Mouse (Mus musculus) midbrain, embryonic 10.5 days (tissue): ENCODE measurements at regions not wholly inside any gene's neighbourhood (a gene's known extent, or its start where the extent isn't known, plus 50 kb on each side); places are given as distances from the start of the nearest gene placed in this dataset.

Experiments
- DNase-seq: peaks from one replicate; pipeline ENCODE4 v3.0.0-alpha.2; 2017; ENCODE audit warnings: low spot score
- H3K27ac ChIP-seq: fragments of 300-500 bp; sonication (generic); replicated peaks from 2 replicates; pipeline ENCODE4 v1.5.1; 2016; ENCODE audit warnings: mild to moderate bottlenecking
- H3K27me3 ChIP-seq: fragments of 300-500 bp; sonication (generic); 2 replicates; pipeline ENCODE4 v1.6.1; 2016; ENCODE audit warnings: low read depth, mild to moderate bottlenecking; ENCODE audit not compliant: poor library complexity, severe bottlenecking
- H3K36me3 ChIP-seq: fragments of 300-500 bp; sonication (generic); 2 replicates; pipeline ENCODE4 v1.6.1; 2016; ENCODE audit warnings: mild to moderate bottlenecking, moderate library complexity
- H3K4me1 ChIP-seq: fragments of 300-500 bp; sonication (generic); 2 replicates; pipeline ENCODE4 v1.6.1; 2016
- H3K4me3 ChIP-seq: fragments of 300-500 bp; sonication (generic); 2 replicates; pipeline ENCODE4 v1.5.1; 2016; ENCODE audit warnings: mild to moderate bottlenecking, moderate library complexity
- H3K9me3 ChIP-seq: fragments of 300-500 bp; sonication (generic); replicated peaks from 2 replicates; pipeline ENCODE4 v1.6.1; 2016; ENCODE audit warnings: mild to moderate bottlenecking
- WGBS: fragments of 180-500 bp; shearing (Covaris S2); methylation state at CpG from one replicate; pipeline ENCODE4 v1.1.7; 2016; 5-methylcytosine and 5-hydroxymethylcytosine counted together

DNA sequence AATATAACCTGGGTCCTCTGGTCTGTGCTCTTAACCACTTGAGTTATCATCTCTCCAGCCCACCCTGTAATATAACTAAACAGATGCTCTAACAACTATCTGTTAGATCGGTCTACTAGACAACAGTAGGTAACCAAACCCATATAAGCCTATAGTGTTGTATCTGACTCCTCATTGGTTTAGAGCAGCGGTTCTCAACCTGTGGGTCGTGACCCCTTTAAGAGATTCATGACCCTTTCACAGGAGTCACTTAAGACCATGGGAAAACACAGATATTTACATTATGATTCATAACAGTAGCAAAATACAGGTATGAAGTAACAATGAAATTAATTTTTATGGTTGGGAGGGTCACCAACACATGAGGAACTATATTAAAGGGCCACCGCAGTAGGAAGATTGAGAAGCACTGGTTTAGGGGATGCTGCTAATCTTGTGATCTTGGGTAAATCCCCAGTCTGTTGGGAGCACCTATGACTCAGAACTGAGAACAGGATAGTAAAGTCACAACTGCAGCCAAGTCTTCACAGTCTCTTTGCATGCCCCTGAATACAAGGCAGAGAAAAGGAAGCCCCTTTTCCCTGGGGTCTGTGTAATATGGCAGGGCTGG, 203.3 kb downstream of the Rybp start:
- no peaks in the 10 kb centered on the region for H3K36me3 ChIP-seq
- H3K4me3 ChIP-seq = no peak overlapping the region
- H3K27me3 ChIP-seq = no peaks in the 10 kb centered on the region
- DNase-seq = no peak
- no peak overlapping the region for H3K27ac ChIP-seq
- peaks cover 5% of the 10 kb centered on the region; the same call in 1 of the 2 replicates for H3K4me1 ChIP-seq
- H3K9me3 ChIP-seq = peaks cover 7% of the 10 kb centered on the region; the same call in 1 of the 2 replicates
- WGBS = 94% methylated on average over 4 of the region's 4 CpGs

DNA sequence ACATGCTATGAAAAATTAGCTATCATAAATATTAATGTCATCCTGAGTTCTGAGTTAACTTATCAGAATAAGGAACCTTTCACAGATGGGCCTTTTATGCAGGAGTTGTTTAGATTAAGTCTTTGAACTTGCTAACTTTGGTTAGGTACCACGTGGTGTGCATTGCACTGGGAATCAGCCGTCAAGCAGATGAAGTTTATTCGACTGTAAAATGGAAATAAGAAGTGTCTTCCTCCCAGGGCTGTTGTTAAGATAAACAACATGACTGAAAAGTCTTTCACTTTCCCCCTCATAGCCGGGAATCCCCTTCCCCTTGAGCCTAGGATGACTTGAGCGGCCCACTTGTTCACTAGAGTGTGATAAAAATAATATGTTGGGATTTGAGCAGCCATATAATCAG, 204.2 kb downstream of the Rybp start:
- no peaks in the 10 kb centered on the region for H3K36me3 ChIP-seq
- no peak for DNase-seq
- peaks cover 5% of the 10 kb centered on the region; the same call in 1 of the 2 replicates for H3K4me1 ChIP-seq
- H3K4me3 ChIP-seq = no peak overlapping the region
- WGBS = 84% methylated on average over 5 of the region's 5 CpGs
- H3K9me3 ChIP-seq = peaks cover 7% of the 10 kb centered on the region; the same call in 1 of the 2 replicates
- no peaks in the 10 kb centered on the region for H3K27me3 ChIP-seq
- no peak overlapping the region for H3K27ac ChIP-seq

DNA sequence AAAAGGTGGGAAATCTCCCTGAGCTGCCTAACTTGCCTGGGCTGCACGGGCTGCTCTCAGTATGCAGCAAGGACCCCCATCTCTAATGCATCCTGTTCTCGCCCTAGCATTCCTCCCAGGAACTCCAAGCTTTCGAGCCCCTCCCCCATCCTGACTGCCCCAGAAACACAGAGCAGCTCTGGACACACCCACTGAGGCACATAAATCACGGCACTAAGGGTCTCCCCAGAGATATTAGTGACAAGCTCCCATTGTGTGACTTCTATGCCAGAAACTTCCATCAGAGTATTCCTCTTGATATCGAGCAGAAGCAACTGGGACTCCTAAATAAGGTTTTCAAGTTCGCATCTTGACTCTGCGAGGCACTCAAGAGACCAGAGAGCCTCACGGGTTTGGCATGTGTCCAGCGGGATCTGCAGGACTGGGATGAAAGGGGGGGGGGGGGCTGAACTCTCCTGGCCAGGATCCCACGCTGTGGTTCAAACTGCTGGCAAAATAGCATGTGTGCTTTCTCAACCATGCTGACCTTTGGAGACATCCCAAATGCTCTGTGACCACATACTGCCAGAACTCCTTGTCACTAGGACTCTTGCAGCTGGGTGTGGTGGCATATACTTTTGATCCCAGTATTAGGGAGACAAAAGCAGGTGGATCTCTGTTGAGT, 212.5 kb downstream of the Rybp start:
- H3K9me3 ChIP-seq = peaks cover 4% of the 10 kb centered on the region; the same call in 1 of the 2 replicates
- 51% methylated on average over 10 of the region's 10 CpGs for WGBS
- peaks cover 11% of the 10 kb centered on the region for H3K4me1 ChIP-seq
- H3K36me3 ChIP-seq = no peaks in the 10 kb centered on the region
- peaks cover 11% of the 10 kb centered on the region for H3K27me3 ChIP-seq
- H3K4me3 ChIP-seq = no peak overlapping the region
- no peak for DNase-seq
- H3K27ac ChIP-seq = no peak overlapping the region

DNA sequence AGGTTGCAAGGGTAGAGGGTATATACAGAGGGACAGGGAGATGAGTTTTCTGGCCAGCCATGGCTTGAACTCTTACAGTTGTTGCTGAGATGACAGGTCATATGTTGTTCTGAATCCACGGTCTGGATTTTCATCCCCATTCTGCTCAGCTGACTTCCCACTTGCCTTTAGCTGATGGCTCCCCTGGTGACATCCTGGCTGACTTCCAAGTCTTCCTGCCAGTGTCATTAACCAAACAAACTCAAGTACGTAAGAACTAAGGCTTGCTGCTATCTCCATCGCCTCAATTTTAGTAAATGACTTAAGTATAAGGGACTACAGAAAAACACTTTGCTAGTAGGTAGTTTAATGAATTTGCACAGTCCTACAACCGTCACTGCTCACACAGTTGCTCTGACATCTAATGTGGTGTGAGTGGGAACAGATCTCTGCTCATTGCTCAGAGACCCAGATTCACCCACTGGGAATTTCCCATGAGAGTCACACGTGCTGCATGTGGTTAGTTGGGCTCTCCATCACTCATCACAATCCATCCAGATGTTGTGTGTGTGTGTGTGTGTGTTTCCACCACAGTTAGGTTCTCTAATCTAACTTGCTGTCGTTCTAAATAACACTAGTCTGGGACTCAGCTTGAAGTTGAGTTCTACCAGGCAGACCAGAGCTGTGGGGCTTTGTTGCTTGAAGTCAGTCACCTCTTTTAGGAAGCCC, 214.9 kb downstream of the Rybp start:
- H3K9me3 ChIP-seq = peaks cover 4% of the 10 kb centered on the region; the same call in 1 of the 2 replicates
- H3K4me3 ChIP-seq = no peak overlapping the region
- H3K27ac ChIP-seq = no peak overlapping the region
- no peaks in the 10 kb centered on the region for H3K36me3 ChIP-seq
- no peak for DNase-seq
- H3K4me1 ChIP-seq = peaks cover 11% of the 10 kb centered on the region
- H3K27me3 ChIP-seq = peaks cover 11% of the 10 kb centered on the region
- 78% methylated on average over 6 of the region's 6 CpGs for WGBS

DNA sequence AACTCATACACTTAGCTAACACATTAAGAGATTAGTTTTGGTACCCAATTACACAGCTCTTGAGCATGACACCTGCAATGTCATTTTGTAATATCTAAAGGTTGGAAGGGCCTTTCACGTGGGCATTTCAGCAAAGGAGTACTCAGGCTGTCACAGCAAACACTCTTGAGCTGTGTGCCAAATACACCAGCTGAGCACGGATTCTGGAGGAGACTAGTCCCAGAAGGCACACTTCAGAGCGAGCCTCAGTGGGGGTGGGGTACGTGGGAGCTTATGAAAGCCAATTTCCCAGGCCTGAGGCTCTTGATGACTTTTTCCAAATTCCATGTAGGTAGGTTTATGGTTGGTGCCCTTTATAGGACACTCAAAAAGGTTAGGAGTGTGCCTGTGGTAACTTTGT, 218.1 kb downstream of the Rybp start:
- no peaks in the 10 kb centered on the region for H3K36me3 ChIP-seq
- H3K4me1 ChIP-seq = no peaks in the 10 kb centered on the region
- no peaks in the 10 kb centered on the region for H3K9me3 ChIP-seq
- no peak overlapping the region for H3K27ac ChIP-seq
- H3K27me3 ChIP-seq = no peaks in the 10 kb centered on the region; the same call in 1 of the 2 replicates
- H3K4me3 ChIP-seq = no peak overlapping the region
- 81% methylated on average over 4 of the region's 4 CpGs for WGBS
- DNase-seq = no peak

DNA sequence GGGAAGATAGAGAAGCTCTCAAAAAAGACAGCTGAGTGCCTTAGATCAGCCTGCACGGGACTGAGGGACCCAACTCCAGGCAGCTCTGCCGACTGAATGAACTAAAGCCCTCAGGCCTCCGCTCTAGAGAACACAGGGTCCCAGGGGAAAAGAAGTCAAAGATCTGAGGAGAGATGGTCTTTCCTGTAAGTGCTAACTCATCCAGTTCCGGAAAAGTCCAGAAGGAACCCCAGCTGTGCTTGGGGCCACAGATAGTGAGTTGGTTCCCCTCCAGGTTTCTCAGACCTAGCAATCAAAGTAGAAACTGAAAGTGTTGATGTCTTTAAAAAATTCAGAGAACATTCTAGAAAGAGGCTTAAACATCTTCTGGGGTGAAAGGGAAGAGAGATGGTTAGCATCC, 220.0 kb downstream of the Rybp start:
- Histone ChIP-seq H3K36me3 (no peaks in the 10 kb centered on the region), H3K27ac (no peak overlapping the region), H3K4me1 (no peaks in the 10 kb centered on the region), H3K27me3 (no peaks in the 10 kb centered on the region; the same call in 1 of the 2 replicates), H3K4me3 (no peak overlapping the region), H3K9me3 (no peaks in the 10 kb centered on the region)
- 84% methylated on average over 4 of the region's 4 CpGs for WGBS
- no peak for DNase-seq

DNA sequence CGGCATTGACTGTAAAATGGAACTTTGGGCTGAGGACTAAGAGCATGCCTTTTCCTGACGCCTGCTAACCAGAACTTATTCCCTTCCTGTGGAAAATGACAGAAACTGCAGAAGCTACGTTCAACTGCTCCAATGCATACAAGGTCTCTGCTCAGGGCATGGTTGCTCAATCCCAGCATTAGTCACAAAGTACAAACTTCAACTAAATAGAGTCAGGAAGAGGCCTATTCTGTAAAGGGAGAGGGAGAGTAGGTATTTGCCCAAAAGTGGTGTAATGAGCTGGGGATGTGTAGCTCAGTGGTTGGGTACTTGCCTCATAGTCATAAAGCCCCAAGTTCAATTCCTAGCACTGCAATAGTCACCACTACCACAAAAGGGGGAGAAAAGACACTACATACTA, 221.7 kb downstream of the Rybp start:
- no peak overlapping the region for H3K27ac ChIP-seq
- H3K36me3 ChIP-seq = no peaks in the 10 kb centered on the region
- H3K4me1 ChIP-seq = no peaks in the 10 kb centered on the region
- DNase-seq = no peak
- H3K4me3 ChIP-seq = no peak overlapping the region
- no peaks in the 10 kb centered on the region for H3K9me3 ChIP-seq
- WGBS = 91% methylated on average over 3 of the region's 3 CpGs
- H3K27me3 ChIP-seq = no peaks in the 10 kb centered on the region

DNA sequence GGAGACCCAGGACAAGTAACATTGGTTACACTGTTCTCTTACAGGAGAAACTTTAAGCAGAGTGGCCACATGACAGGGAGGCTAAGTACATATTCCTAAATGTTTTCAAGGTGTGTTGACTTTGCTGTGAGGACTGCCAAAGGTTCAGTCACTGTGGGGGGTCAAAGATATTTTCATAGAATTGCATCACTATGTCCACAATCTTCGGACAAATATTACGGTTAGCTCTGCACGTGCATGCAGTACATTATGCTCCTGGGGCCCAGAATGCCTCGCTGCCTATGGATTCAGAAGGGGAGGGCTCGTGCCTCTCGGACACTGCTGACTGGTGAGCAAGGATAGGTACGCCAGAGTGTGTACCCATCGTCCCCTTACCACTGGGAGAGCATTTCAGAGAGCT, 224.3 kb downstream of the Rybp start:
- 88% methylated on average over 8 of the region's 8 CpGs for WGBS

DNA sequence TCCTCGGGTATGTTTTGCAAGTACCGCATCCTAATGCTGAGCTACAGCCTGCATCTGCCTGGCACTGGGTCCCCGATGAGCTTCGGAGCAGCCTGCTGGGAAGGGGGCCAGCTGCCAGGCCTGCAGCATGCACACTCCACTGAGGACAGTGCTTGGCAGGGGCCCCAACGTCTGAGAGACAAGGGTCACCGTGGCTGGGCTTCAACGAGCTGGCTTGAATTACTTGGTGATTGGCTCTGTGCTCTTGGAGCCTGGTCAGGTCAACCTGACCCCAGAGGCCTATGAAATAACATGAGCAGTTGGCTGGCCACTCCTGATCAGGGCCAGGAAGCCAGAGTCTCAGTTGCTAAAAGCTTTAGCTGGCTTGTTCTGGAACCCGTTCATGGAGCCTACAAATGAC, 227.5 kb downstream of the Rybp start:
- no peaks in the 10 kb centered on the region for H3K36me3 ChIP-seq
- peaks cover 53% of the 10 kb centered on the region for H3K27me3 ChIP-seq
- H3K4me1 ChIP-seq = peaks cover 8% of the 10 kb centered on the region
- DNase-seq = no peak
- no peaks in the 10 kb centered on the region for H3K9me3 ChIP-seq
- 73% methylated on average over 8 of the region's 8 CpGs for WGBS
- H3K27ac ChIP-seq = no peak overlapping the region
- no peak overlapping the region for H3K4me3 ChIP-seq

More for the DNA sequence above, 224.3 kb downstream of the Rybp start:
- Histone ChIP-seq H3K9me3 (no peaks in the 10 kb centered on the region), H3K4me1 (peaks cover 8% of the 10 kb centered on the region), H3K27me3 (peaks cover 24% of the 10 kb centered on the region), H3K36me3 (no peaks in the 10 kb centered on the region), H3K27ac (no peak overlapping the region), H3K4me3 (no peak overlapping the region)
- no peak for DNase-seq

DNA sequence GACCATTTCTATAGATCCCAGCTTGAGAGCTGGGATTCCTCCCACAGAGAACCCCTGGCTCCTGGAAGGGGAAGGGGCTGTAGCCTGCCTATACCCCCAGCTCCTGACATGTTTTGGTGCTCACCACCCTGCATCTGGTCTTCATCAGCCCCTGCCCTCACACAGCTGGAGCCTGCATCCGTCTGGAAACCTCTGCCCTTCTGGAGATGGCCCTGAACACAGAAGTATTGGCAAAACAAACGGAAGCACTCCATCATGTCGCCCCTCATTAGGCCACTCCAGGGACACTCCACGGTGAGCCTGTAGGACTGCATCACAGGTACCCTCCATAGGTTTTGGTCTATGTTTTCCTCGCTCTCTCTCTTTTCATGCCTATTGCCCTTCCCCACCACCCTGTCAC, 231.3 kb downstream of the Rybp start:
- no peaks in the 10 kb centered on the region for H3K36me3 ChIP-seq
- no peak overlapping the region for H3K27ac ChIP-seq
- 75% methylated on average over 5 of the region's 5 CpGs for WGBS
- peaks cover 90% of the 10 kb centered on the region for H3K27me3 ChIP-seq
- no peak overlapping the region for H3K4me3 ChIP-seq
- H3K4me1 ChIP-seq = peaks cover 17% of the 10 kb centered on the region
- H3K9me3 ChIP-seq = no peaks in the 10 kb centered on the region
- DNase-seq = no peak

DNA sequence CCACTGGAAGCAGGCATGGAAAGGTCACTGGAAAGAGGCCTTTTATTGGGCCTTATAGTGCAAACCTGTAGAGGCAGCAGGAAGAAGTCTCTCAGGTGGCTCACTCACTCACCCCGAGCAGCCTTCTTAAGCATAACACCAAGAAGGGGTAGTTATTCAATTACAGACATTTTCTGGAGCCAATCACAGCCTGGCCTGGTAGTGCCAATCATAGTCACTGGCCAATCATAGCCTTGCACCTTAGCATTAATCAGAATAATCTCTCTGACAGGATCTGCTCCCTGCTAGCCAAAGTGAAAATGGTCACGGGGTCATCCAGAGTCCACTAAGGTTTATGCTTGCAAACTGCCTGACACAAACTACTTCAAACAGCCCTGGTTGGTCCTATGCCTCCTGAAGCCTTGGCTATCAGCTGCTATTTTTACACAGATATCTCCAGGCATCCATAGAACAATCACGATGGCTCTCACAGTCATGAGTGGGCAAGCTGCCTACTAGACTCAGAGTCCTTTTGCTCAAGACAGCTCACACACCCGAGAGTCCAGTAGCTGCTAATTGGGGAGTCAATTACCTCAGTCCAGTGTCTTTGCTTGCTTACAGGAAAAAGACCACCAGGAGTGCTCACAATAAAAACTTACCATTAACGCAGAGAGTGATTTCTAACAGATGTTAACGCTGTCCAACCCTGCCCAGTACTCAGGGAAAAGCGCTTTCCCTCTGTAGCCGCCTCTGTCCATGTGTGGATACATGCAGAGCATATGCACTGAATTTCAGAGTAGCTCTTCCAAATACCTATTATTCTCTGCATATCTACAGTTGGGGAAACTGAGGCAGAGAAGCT, 234.1 kb downstream of the Rybp start:
- Histone ChIP-seq H3K4me1 (peaks cover 9% of the 10 kb centered on the region), H3K27me3 (peaks cover 96% of the 10 kb centered on the region)
- DNase-seq = no peak

DNA sequence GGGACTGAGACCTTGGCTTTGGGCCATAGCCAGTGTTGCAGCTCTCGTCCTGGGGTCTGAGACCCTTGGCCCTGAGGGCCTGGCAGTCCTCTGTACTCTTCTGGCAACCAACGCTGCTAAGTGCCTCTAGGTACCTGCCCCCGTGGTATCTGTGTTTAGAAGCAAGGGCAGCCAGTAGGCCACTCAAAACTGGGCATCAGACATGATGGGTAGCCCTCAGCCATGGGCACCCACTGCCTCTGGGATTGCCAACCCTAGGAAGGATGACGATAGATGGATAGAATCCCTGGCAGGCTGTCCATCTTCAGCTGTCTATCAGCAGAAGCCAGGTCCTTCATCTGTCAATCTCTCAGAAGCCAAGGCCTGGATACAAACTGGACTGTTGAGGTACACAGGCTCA, 234.9 kb downstream of the Rybp start:
- DNase-seq = no peak
- 90% methylated on average over 4 of the region's 4 CpGs for WGBS
- Histone ChIP-seq H3K4me1 (peaks cover 9% of the 10 kb centered on the region), H3K4me3 (no peak overlapping the region), H3K27me3 (peaks cover 96% of the 10 kb centered on the region), H3K9me3 (no peaks in the 10 kb centered on the region), H3K36me3 (no peaks in the 10 kb centered on the region), H3K27ac (no peak overlapping the region)

More for the DNA sequence above, 234.1 kb downstream of the Rybp start:
- Histone ChIP-seq H3K9me3 (no peaks in the 10 kb centered on the region), H3K36me3 (no peaks in the 10 kb centered on the region), H3K27ac (no peak overlapping the region), H3K4me3 (no peak overlapping the region)
- 78% methylated on average over 8 of the region's 8 CpGs for WGBS
